ENCODE assay signal across 8 mouse cellular contexts in genomic region chr4:91400423-91400822, GRCm38 (mm10). TPM values are rescaled to one million over a fixed set of nuclear protein-coding genes. Genes with fewer than 3 reads are reported as not detected.
A peak's percentile ranks its signal among the peaks of the same experiment; 100 is the strongest.
DNase-seq lines count a peak whose midpoint lies in the region; ATAC-seq and TF ChIP-seq lines count a peak whose summit lies in the region.

Elavl2 (minus strand) TSS chr4:91400785.

- no peak within 1 kb of the TSS for H3K9ac ChIP-seq in ES-E14 (ENCODE audit: insufficient read depth, low read depth, low read length, poor library complexity, severe bottlenecking)
- peak within 1 kb of the TSS; percentile 76 for H3K9ac ChIP-seq in hindbrain, embryonic 13.5 days

- peak; percentile 67 for ATAC-seq in hindbrain, embryonic 13.5 days (ENCODE audit: low FRiP score)

- no peaks in the 10 kb centered on the region for H3K36me3 ChIP-seq in heart, embryonic 10.5 days
- H3K36me3 ChIP-seq in ES-E14 (ENCODE audit: control insufficient read depth, insufficient read depth, low read length, poor library complexity, severe bottlenecking): no peaks in the 10 kb centered on the region
- H3K36me3 ChIP-seq in hindbrain, embryonic 13.5 days: no peaks in the 10 kb centered on the region
- H3K36me3 ChIP-seq in midbrain, embryonic 10.5 days: no peaks in the 10 kb centered on the region

- DNase-seq in heart, embryonic 10.5 days (ENCODE audit: low spot score): no peak
- no peak for DNase-seq in heart, adult 9 months (ENCODE audit: low spot score in 2 of 2)
- DNase-seq in ES-E14 (ENCODE audit: low read depth, low spot score): no peak
- DNase-seq in midbrain, embryonic 10.5 days (ENCODE audit: low spot score): peak; percentile 17
- DNase-seq in ovary, postnatal 10 days (ENCODE audit: low spot score): no peak
- DNase-seq in urinary bladder, adult 18-20 months (ENCODE audit: low spot score in 2 of 2): no peak
- no peak for DNase-seq in urinary bladder, postnatal 14 days (ENCODE audit: low spot score)

- peaks cover 21% of the 10 kb centered on the region for H3K27me3 ChIP-seq in heart, embryonic 10.5 days (ENCODE audit: insufficient read depth, poor library complexity, severe bottlenecking)
- no peaks in the 10 kb centered on the region for H3K27me3 ChIP-seq in hindbrain, embryonic 13.5 days
- H3K27me3 ChIP-seq in midbrain, embryonic 10.5 days (ENCODE audit: low read depth, poor library complexity, severe bottlenecking): peaks cover 24% of the 10 kb centered on the region

- H3K27ac ChIP-seq in heart, embryonic 10.5 days: no peak within 1 kb of the TSS
- H3K27ac ChIP-seq in ES-E14 (ENCODE audit: insufficient read depth, low read depth, low read length, poor library complexity, severe bottlenecking): no peak within 1 kb of the TSS; the same call in 1 of the 2 replicates
- H3K27ac ChIP-seq in hindbrain, embryonic 13.5 days: peak within 1 kb of the TSS; percentile 88
- peak within 1 kb of the TSS; percentile 85 for H3K27ac ChIP-seq in midbrain, embryonic 10.5 days (replicated peaks)

- H3K4me2 ChIP-seq in hindbrain, embryonic 13.5 days: peak within 1 kb of the TSS; percentile 95

- in situ Hi-C loops in ES-E14 (cut with MboI; ENCODE audit: low sequenced_read_pairs in 2 of 2, unreplicated experiment in 2 of 2): no loop called here

- no peaks in the 10 kb centered on the region for H3K9me3 ChIP-seq in heart, embryonic 10.5 days
- no peaks in the 10 kb centered on the region for H3K9me3 ChIP-seq in ES-E14 (ENCODE audit: control insufficient read depth, insufficient read depth, low read depth, low read length)
- no peaks in the 10 kb centered on the region for H3K9me3 ChIP-seq in hindbrain, embryonic 13.5 days
- H3K9me3 ChIP-seq in midbrain, embryonic 10.5 days (replicated peaks): no peaks in the 10 kb centered on the region

- under 1% methylated on average over 28 of the region's 28 CpGs for WGBS in heart, embryonic 10.5 days
- 2% methylated on average over 28 of the region's 28 CpGs for WGBS in hindbrain, embryonic 13.5 days
- 3% methylated on average over 28 of the region's 28 CpGs for WGBS in midbrain, embryonic 10.5 days

- peaks cover 5% of the 10 kb centered on the region for H3K4me1 ChIP-seq in heart, embryonic 10.5 days
- H3K4me1 ChIP-seq in ES-E14 (ENCODE audit: control insufficient read depth in 2 of 2, insufficient read depth in 2 of 2, low read length in 2 of 2, poor library complexity in 1 of 2): no peaks in the 10 kb centered on the region
- peaks cover 13% of the 10 kb centered on the region for H3K4me1 ChIP-seq in hindbrain, embryonic 13.5 days (replicated peaks)
- peaks cover 10% of the 10 kb centered on the region for H3K4me1 ChIP-seq in midbrain, embryonic 10.5 days

- H3K4me3 ChIP-seq in heart, embryonic 10.5 days: peak within 1 kb of the TSS; percentile 60
- peak within 1 kb of the TSS; percentile 67 for H3K4me3 ChIP-seq in ES-E14 (ENCODE audit: insufficient read depth in 1 of 2, low read depth in 1 of 2, low read length in 2 of 2, poor library complexity in 1 of 2, severe bottlenecking in 1 of 2)
- peak within 1 kb of the TSS; percentile 56 for H3K4me3 ChIP-seq in hindbrain, embryonic 13.5 days
- H3K4me3 ChIP-seq in midbrain, embryonic 10.5 days: peak within 1 kb of the TSS; percentile 63

TF ChIP-seq in ES-E14, 5 proteins besides CTCF, POLR2A, EP300 and RAD21:
- TF ChIP-seq CHD2 (IDR thresholded peaks at IDR 0.05; ENCODE audit: low read depth, low read length) (no peak), HCFC1 (IDR thresholded peaks at IDR 0.05; ENCODE audit: borderline replicate concordance, insufficient read depth, low read length) (no peak), ZC3H11A (IDR thresholded peaks at IDR 0.05; ENCODE audit: borderline replicate concordance, low read depth, low read length) (no peak), MAFK (IDR thresholded peaks at IDR 0.05; ENCODE audit: insufficient read depth, low read depth, low read length) (no peak), ZNF384 (IDR thresholded peaks at IDR 0.05; ENCODE audit: low read depth, low read length) (no peak)
TF ChIP-seq in ES-E14: peak in this region for 0.

RNA-seq across cellular contexts. Expression of gene Elavl2, which starts in this region (rescaled TPM):
- polyA plus RNA-seq in heart, embryonic 10.5 days (2016; fragmentation: Nextera tagmentation; extraction: Ambion mirVana): 1.8 and 2.5 TPM in 2 replicates
- 15.5 and 21.3 TPM in 2 replicates for total RNA-seq in ES-E14 (2012; rRNA removed)
- polyA plus RNA-seq in hindbrain, embryonic 13.5 days (2015; fragmentation: Nextera tagmentation; extraction: Ambion mirVana): 154 and 159 TPM in 2 replicates
- 39.7 and 56.0 TPM in 2 replicates for polyA plus RNA-seq in midbrain, embryonic 10.5 days (2016; fragmentation: Nextera tagmentation; extraction: Ambion mirVana)

Comparison
In these comparisons a context has a peak if more than half of its experiments do, and no peak if none do; other contexts are left out.
1. RNA of gene Elavl2 (polyA plus RNA-seq): 154 to 159 TPM in hindbrain, embryonic 13.5 days and 39.7 to 56.0 TPM in midbrain, embryonic 10.5 days; 1.8 to 2.5 TPM in heart, embryonic 10.5 days; every median in the first group is over 10 times any median in the second.
2. H3K27ac ChIP-seq: peak in hindbrain, embryonic 13.5 days (single experiment) and midbrain, embryonic 10.5 days (single experiment); none in heart, embryonic 10.5 days (single experiment) and ES-E14 (single experiment).
3. Peak in every context shown above with its lines, with median percentiles within 50 percentile points of each other: H3K4me3 ChIP-seq.